ENCODE assay signal across 13 mouse cellular contexts in the genomic region with DNA sequence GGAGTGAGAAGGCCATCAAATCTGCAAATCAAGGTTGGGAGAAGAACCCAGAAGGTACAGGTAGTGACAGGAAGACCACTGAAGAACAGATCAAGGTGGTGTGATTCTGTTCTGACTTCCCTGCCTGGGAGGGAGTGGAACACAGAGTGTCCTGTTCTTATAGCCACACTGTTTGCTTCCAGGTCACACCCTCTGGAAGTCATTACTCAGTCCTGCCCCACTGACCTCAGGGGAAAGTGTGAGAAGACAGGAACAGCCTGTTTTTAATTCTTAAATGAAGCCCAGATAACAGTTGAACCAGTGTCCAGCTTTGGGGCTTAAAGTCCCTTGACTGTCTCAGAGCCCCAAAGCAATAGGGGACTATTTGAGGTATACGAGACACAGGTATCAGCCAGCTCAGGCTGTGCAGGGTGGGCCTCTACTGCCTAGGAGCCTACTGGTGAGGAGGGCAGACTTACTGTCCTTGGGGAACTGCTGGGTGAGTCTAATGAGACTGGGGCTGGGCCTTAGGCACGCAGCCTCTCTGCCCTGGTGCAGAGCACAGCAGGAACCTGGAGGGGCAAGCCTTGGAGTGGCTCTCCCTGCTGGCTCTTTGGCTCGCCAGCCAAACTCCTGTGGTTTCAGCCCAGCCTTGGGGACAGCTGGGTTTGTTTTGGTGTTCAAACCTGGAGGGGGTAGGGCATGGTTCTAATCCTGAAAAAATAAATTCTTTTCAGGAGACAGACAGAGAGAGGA. TPM values are rescaled to one million over a fixed set of nuclear protein-coding genes. Genes with fewer than 3 reads are reported as not detected.
DNase-seq lines count a peak whose midpoint lies in the region; ATAC-seq and TF ChIP-seq lines count a peak whose summit lies in the region.
"Had no signal": no experiment of that assay in that cellular context is flagged by ENCODE, and none has a peak within 500 bp of the region (broad histone marks: within the 10 kb centered on the region; RNA-seq: fewer than 3 reads in every experiment).

No protein-coding gene starts in this region.

- no peaks in the 10 kb centered on the region for H3K9me3 ChIP-seq in midbrain, embryonic 10.5 days (replicated peaks)
- no peaks in the 10 kb centered on the region for H3K9me3 ChIP-seq in midbrain, postnatal 0 days (ENCODE audit: low read length)
- H3K9me3 ChIP-seq in embryonic facial prominence, embryonic 10.5 days: no peaks in the 10 kb centered on the region
- H3K9me3 ChIP-seq: hindbrain, embryonic 15.5 days; limb, embryonic 12.5 days had no signal

- 44% methylated on average over 3 of the region's 3 CpGs for WGBS in midbrain, embryonic 10.5 days
- 46% methylated on average over 3 of the region's 3 CpGs for WGBS in midbrain, postnatal 0 days
- WGBS in embryonic facial prominence, embryonic 10.5 days: 28% methylated on average over 3 of the region's 3 CpGs

- H3K27me3 ChIP-seq in midbrain, embryonic 10.5 days (ENCODE audit: low read depth, poor library complexity, severe bottlenecking): no peaks in the 10 kb centered on the region
- H3K27me3 ChIP-seq in midbrain, postnatal 0 days (ENCODE audit: insufficient read depth, low read length): no peaks in the 10 kb centered on the region
- no peaks in the 10 kb centered on the region for H3K27me3 ChIP-seq in embryonic facial prominence, embryonic 10.5 days (replicated peaks; ENCODE audit: low read depth, poor library complexity, severe bottlenecking)
- H3K27me3 ChIP-seq in myocyte (ENCODE audit: control insufficient read depth, insufficient read depth, insufficient read length): no peaks in the 10 kb centered on the region
- H3K27me3 ChIP-seq: hindbrain, embryonic 15.5 days; limb, embryonic 12.5 days had no signal

- H3K79me2 ChIP-seq in myocyte (ENCODE audit: control insufficient read depth, insufficient read depth): no peaks in the 10 kb centered on the region

- H3K36me3 ChIP-seq in midbrain, embryonic 10.5 days: no peaks in the 10 kb centered on the region
- H3K36me3 ChIP-seq in midbrain, postnatal 0 days (ENCODE audit: insufficient read depth, low read length): no peaks in the 10 kb centered on the region
- H3K36me3 ChIP-seq in embryonic facial prominence, embryonic 10.5 days (replicated peaks): no peaks in the 10 kb centered on the region
- H3K36me3 ChIP-seq in myocyte (ENCODE audit: control insufficient read depth, insufficient read depth): no peaks in the 10 kb centered on the region
- H3K36me3 ChIP-seq: hindbrain, embryonic 15.5 days; limb, embryonic 12.5 days had no signal

- H3K4me3 ChIP-seq in midbrain, embryonic 10.5 days: no peak overlapping the region
- no peak overlapping the region for H3K4me3 ChIP-seq in midbrain, postnatal 0 days (ENCODE audit: low read depth, low read length)
- no peak overlapping the region for H3K4me3 ChIP-seq in embryonic facial prominence, embryonic 10.5 days
- H3K4me3 ChIP-seq in myocyte: no peak overlapping the region
- H3K4me3 ChIP-seq: heart, adult 2 months; hindbrain, embryonic 15.5 days; layer of hippocampus, adult 2 months; limb, embryonic 12.5 days had no signal

- no peak for TF ChIP-seq CTCF in midbrain, postnatal 0 days (IDR thresholded peaks at IDR 0.05)

- H3K27ac ChIP-seq in midbrain, embryonic 10.5 days (replicated peaks): no peak overlapping the region
- H3K27ac ChIP-seq in midbrain, postnatal 0 days (ENCODE audit: low read depth, low read length): no peak overlapping the region
- peak overlapping the region; percentile 44; the same call in 1 of the 2 replicates for H3K27ac ChIP-seq in embryonic facial prominence, embryonic 10.5 days (replicated peaks)
- H3K27ac ChIP-seq: heart, adult 2 months; hindbrain, embryonic 15.5 days; layer of hippocampus, adult 2 months; limb, embryonic 12.5 days had no signal

- no peak for TF ChIP-seq POLR2A in myocyte (IDR thresholded peaks at IDR 0.05; ENCODE audit: insufficient read length, low read depth)

- peak; percentile 11 to 49 for DNase-seq in cerebellum, postnatal 10 days
- DNase-seq in cerebellum, postnatal 4 days (ENCODE audit: low spot score in 2 of 2): no peak
- peak; percentile 25 for DNase-seq in midbrain, embryonic 10.5 days (ENCODE audit: low spot score)
- DNase-seq in midbrain, postnatal 0 days (ENCODE audit: low spot score): no peak
- peak; percentile 26 for DNase-seq in embryonic facial prominence, embryonic 10.5 days (ENCODE audit: low spot score)
- DNase-seq in layer of hippocampus, adult 9-11 months: no peak
- DNase-seq: cerebellum, adult 8-10 months had no signal

- H3K4me2 ChIP-seq in midbrain, postnatal 0 days (ENCODE audit: low read depth, low read length, poor library complexity, severe bottlenecking): no peak overlapping the region
- peak overlapping the region; percentile 35 for H3K4me2 ChIP-seq in myocyte (ENCODE audit: low read depth)
- H3K4me2 ChIP-seq: hindbrain, embryonic 15.5 days; limb, embryonic 12.5 days had no signal

- no peak overlapping the region for H3K9ac ChIP-seq in midbrain, postnatal 0 days (replicated peaks; ENCODE audit: low read length, poor library complexity, severe bottlenecking)
- H3K9ac ChIP-seq: hindbrain, embryonic 15.5 days; limb, embryonic 12.5 days had no signal

- 0 out of 2 replicates have a peak, but pooled peaks cover 4% of the 10 kb centered on the region for H3K4me1 ChIP-seq in midbrain, embryonic 10.5 days
- no peaks in the 10 kb centered on the region for H3K4me1 ChIP-seq in midbrain, postnatal 0 days (ENCODE audit: insufficient read depth, low read length)
- H3K4me1 ChIP-seq in embryonic facial prominence, embryonic 10.5 days: peaks cover 11% of the 10 kb centered on the region
- H3K4me1 ChIP-seq: hindbrain, embryonic 15.5 days; limb, embryonic 12.5 days had no signal

- no peak for ATAC-seq in midbrain, postnatal 0 days (ENCODE audit: low FRiP score)
- no peak for ATAC-seq in granulocyte monocyte progenitor cell, adult 5-6 weeks (replicated peaks; ENCODE audit: poor library complexity, severe bottlenecking)

- H3ac ChIP-seq in myocyte (ENCODE audit: control insufficient read depth, insufficient read length): no peak overlapping the region

TF ChIP-seq in myocyte, 11 proteins besides CTCF, POLR2A, EP300 and RAD21:
- TF ChIP-seq USF1 (IDR thresholded peaks at IDR 0.05; ENCODE audit: low read depth) (no peak), MYOD1 (IDR thresholded peaks at IDR 0.05; ENCODE audit: control insufficient read depth in 1 of 3, insufficient read length in 2 of 3, low read depth in 2 of 3) (peak; percentile 37 to 65 (median 55)), TCF12 (IDR thresholded peaks at IDR 0.05; ENCODE audit: insufficient read depth, poor library complexity, severe bottlenecking) (peak; percentile 64), POLR2AphosphoS2 (IDR thresholded peaks at IDR 0.05; ENCODE audit: insufficient read length, low read depth) (no peak), MYOG (IDR thresholded peaks at IDR 0.05; ENCODE audit: control insufficient read depth in 1 of 3, insufficient read depth in 1 of 3, insufficient read length in 2 of 3, low read depth in 2 of 3) (peak; percentile 60 to 89 (median 65))

RNA-seq across cellular contexts. Expression of gene Adra1b, which starts 57.4 kb away (rescaled TPM):
- 0.41 and 0.62 TPM in 2 replicates for polyA plus RNA-seq in midbrain, embryonic 10.5 days (2016; fragmentation: Nextera tagmentation; extraction: Ambion mirVana)
- total RNA-seq in midbrain, postnatal 0 days (2014; rRNA removed): 30.5 and 38.7 TPM in 2 replicates
- polyA plus RNA-seq in midbrain, postnatal 0 days (2015; fragmentation: Nextera tagmentation; extraction: Ambion mirVana): 16.4 and 17.1 TPM in 2 replicates
- 0.22 and 0.34 TPM in 2 replicates for polyA plus RNA-seq in embryonic facial prominence, embryonic 10.5 days (2016; fragmentation: Nextera tagmentation; extraction: Ambion mirVana)
- polyA plus RNA-seq in myocyte (2012; fragmentation: generic; extraction: Trizol): 1.9 TPM
- total RNA-seq in granulocyte monocyte progenitor cell, adult 5-6 weeks (2014; fragmentation: Nextera tagmentation): not detected in 2 replicates
- not detected in 2 replicates for total RNA-seq in granulocyte monocyte progenitor cell, adult 5-6 weeks (2017)

Comparison
In these comparisons a context has a peak if more than half of its experiments do, and no peak if none do; other contexts are left out.
1. DNase-seq: peak in cerebellum, postnatal 10 days (2 of 2), midbrain, embryonic 10.5 days (single experiment) and embryonic facial prominence, embryonic 10.5 days (single experiment); none in cerebellum, postnatal 4 days (0 of 2), midbrain, postnatal 0 days (single experiment) and layer of hippocampus, adult 9-11 months (single experiment).